Mouse (Mus musculus): Measurements from ENCODE around the gene Nmu.

Nmu gene

GRCm38 (mm10) chr5:76321249-76322196 is 42.1 kb downstream of the Nmu start:
- in situ Hi-C loops (cut with MboI): loop anchor here (25.0 kb wide), 1 partner anchor 216 kb away; the partner anchor contains the start of gene Exoc1

- in situ Hi-C loops (cut with MboI): loop anchor here (25.0 kb wide), 1 partner anchor 229 kb away; the partner anchor contains the start of gene Exoc1
Measured at GRCm38 (mm10) chr5:76308206-76308605, 55.4 kb downstream of the Nmu start.

- in situ Hi-C loops (cut with MboI): loop anchor here (25.0 kb wide), 1 partner anchor 231 kb away; the partner anchor contains the start of gene Exoc1
Measured at GRCm38 (mm10) chr5:76306261-76306660, 57.3 kb downstream of the Nmu start.

GRCm38 (mm10) chr5:76305616-76306015 is 58.0 kb downstream of the Nmu start:
- in situ Hi-C loops (cut with MboI): loop anchor here (25.0 kb wide), 1 partner anchor 232 kb away; the partner anchor contains the start of gene Exoc1

- in situ Hi-C loops (cut with MboI): loop anchor here (25.0 kb wide), 1 partner anchor 233 kb away; the partner anchor contains the start of gene Exoc1
Measured at GRCm38 (mm10) chr5:76304452-76305341, 58.9 kb downstream of the Nmu start, which contains the start of gene Clock. Gene Clock (minus strand): TSS chr5:76304792.

- in situ Hi-C loops (cut with MboI): loop anchor here (25.0 kb wide), 1 partner anchor 233 kb away; the partner anchor contains the start of gene Exoc1
Measured at GRCm38 (mm10) chr5:76303745-76304451, 59.7 kb downstream of the Nmu start.

- in situ Hi-C loops (cut with MboI): loop anchor here (25.0 kb wide), 1 partner anchor 234 kb away; the partner anchor contains the start of gene Exoc1
Measured at GRCm38 (mm10) chr5:76303379-76303744, 60.2 kb downstream of the Nmu start.

- in situ Hi-C loops (cut with MboI): loop anchor here (25.0 kb wide), 1 partner anchor 235 kb away; the partner anchor contains the start of gene Exoc1
Measured at GRCm38 (mm10) chr5:76302009-76302408, 61.6 kb downstream of the Nmu start.

GRCm38 (mm10) chr5:76289234-76289691 is 74.3 kb downstream of the Nmu start:
- in situ Hi-C loops (cut with MboI): no loop called here

GRCm38 (mm10) chr5:76288256-76288655 is 75.3 kb downstream of the Nmu start:
- in situ Hi-C loops (cut with MboI): no loop called here

- in situ Hi-C loops (cut with MboI): no loop called here
Measured at GRCm38 (mm10) chr5:76287062-76287461, 76.5 kb downstream of the Nmu start.

GRCm38 (mm10) chr5:76285699-76286098 is 77.9 kb downstream of the Nmu start:
- in situ Hi-C loops (cut with MboI): no loop called here

GRCm38 (mm10) chr5:76283890-76284289 is 79.7 kb downstream of the Nmu start:
- in situ Hi-C loops (cut with MboI): no loop called here
